Mouse (Mus musculus) olfactory bulb, adult 2 months (tissue): ENCODE measurements around the gene Ppm1j.

Experiments used
- CTCF ChIP-seq: fragments of 200-500 bp; IDR thresholded peaks from 2 replicates; pipeline ENCODE4 v1.5.1; 2012; ENCODE audit warnings: low read depth, mild to moderate bottlenecking, low read length, moderate library complexity; ENCODE audit not compliant: insufficient read depth
- POLR2A ChIP-seq: fragments of 200-500 bp; IDR thresholded peaks from 2 replicates; pipeline ENCODE4 v1.6.1; 2012; ENCODE audit warnings: mild to moderate bottlenecking, low read depth, low read length, moderate library complexity; ENCODE audit not compliant: insufficient read depth

- no peak for TF ChIP-seq POLR2A
- TF ChIP-seq CTCF: no peak
These were observed 9.0 kb downstream of the Ppm1j start for GRCm38 (mm10) chr3:104789822-104790221.
